ENCODE assay signal across 16 mouse cellular contexts in genomic region chr1:80230612-80231011, GRCm38 (mm10). TPM values are rescaled to one million over a fixed set of nuclear protein-coding genes. Genes with fewer than 3 reads are reported as not detected.
A peak's percentile ranks its signal among the peaks of the same experiment; 100 is the strongest.
DNase-seq lines count a peak whose midpoint lies in the region; ATAC-seq and TF ChIP-seq lines count a peak whose summit lies in the region.
"Had no signal": no experiment of that assay in that cellular context is flagged by ENCODE, and none has a peak within 500 bp of the region (broad histone marks: within the 10 kb centered on the region; RNA-seq: fewer than 3 reads in every experiment).

No protein-coding gene starts in this region.

- no peaks in the 10 kb centered on the region for H3K36me3 ChIP-seq in heart, postnatal 0 days (replicated peaks; ENCODE audit: control insufficient read depth, insufficient read depth, low read length)
- H3K36me3 ChIP-seq: limb, embryonic 10.5 days had no signal

- no peak overlapping the region for H3K4me3 ChIP-seq in heart, postnatal 0 days (ENCODE audit: low read depth, low read length)
- H3K4me3 ChIP-seq in lung, adult 2 months (replicated peaks; ENCODE audit: extremely low read depth, low read depth, low read length) = no peak overlapping the region
- H3K4me3 ChIP-seq: erythroblast, embryonic 14.5 days; limb, embryonic 10.5 days had no signal

- no peak for TF ChIP-seq EP300 in heart, postnatal 0 days (IDR thresholded peaks at IDR 0.05; ENCODE audit: low read depth)

- ATAC-seq in heart, postnatal 0 days (ENCODE audit: insufficient read depth, low read depth) = no peak
- peak; percentile 39 for ATAC-seq in CD4-positive, CD25-positive, alpha-beta regulatory T cell, adult 4 months
- ATAC-seq in megakaryocyte progenitor cell, adult 5-6 weeks (replicated peaks; ENCODE audit: poor library complexity) = peak; percentile 31; the same call in 1 of the 2 replicates
- ATAC-seq: forebrain, postnatal 0 days had no signal

- TF ChIP-seq POLR2A in lung, adult 2 months (IDR thresholded peaks at IDR 0.05; ENCODE audit: borderline replicate concordance, extremely low read depth, low read depth, low read length) = no peak

- H3K4me2 ChIP-seq in heart, postnatal 0 days (ENCODE audit: low read depth, low read length) = no peak overlapping the region
- H3K4me2 ChIP-seq: hindbrain, embryonic 14.5 days had no signal

- no peaks in the 10 kb centered on the region for H3K9me3 ChIP-seq in heart, postnatal 0 days (replicated peaks; ENCODE audit: control insufficient read depth, low read length)
- H3K9me3 ChIP-seq: limb, embryonic 10.5 days had no signal

- intact Hi-C loops in heart, postnatal 10 days (cut with DNase I) = no loop called here

- H3K4me1 ChIP-seq in heart, postnatal 0 days (ENCODE audit: control insufficient read depth, insufficient read depth) = peaks cover 6% of the 10 kb centered on the region; the same call in 1 of the 2 replicates
- no peaks in the 10 kb centered on the region; the same call in 1 of the 2 replicates for H3K4me1 ChIP-seq in lung, adult 2 months (ENCODE audit: control insufficient read depth, insufficient read depth, low read length)
- H3K4me1 ChIP-seq: limb, embryonic 10.5 days had no signal

- no peak for DNase-seq in heart, postnatal 0 days (ENCODE audit: low spot score)
- DNase-seq in heart, postnatal 10 days = no peak
- no peak for DNase-seq in lung, adult 2 months
- no peak for DNase-seq in lung, postnatal 4 days
- no peak for DNase-seq in adrenal gland, postnatal 4 days (ENCODE audit: low spot score in 2 of 2)
- DNase-seq in layer of hippocampus, postnatal 36 days = no peak
- DNase-seq: adrenal gland, postnatal 10 days; cerebellum, adult 9-10 months; forebrain, postnatal 0 days; gastrocnemius, postnatal 36 days; layer of hippocampus, adult 9-11 months had no signal

- H3K27me3 ChIP-seq in heart, postnatal 0 days (ENCODE audit: control insufficient read depth, insufficient read depth, low read length) = no peaks in the 10 kb centered on the region

- peak; percentile 19; the same call in 1 of the 2 replicates for TF ChIP-seq CTCF in heart, postnatal 0 days (IDR thresholded peaks at IDR 0.05; ENCODE audit: low read depth)
- TF ChIP-seq CTCF in lung, adult 2 months (IDR thresholded peaks at IDR 0.05; ENCODE audit: insufficient read depth, low read length) = 0 out of 2 replicates have a peak, but pooled peaks have one; percentile 3

- 52% methylated on average over 1 of the region's 1 CpGs for WGBS in heart, postnatal 0 days
- 60% methylated on average over 1 of the region's 1 CpGs for WGBS in lung, adult 2 months

- no peak overlapping the region for H3K27ac ChIP-seq in heart, postnatal 0 days (ENCODE audit: low read depth)
- H3K27ac ChIP-seq: hindbrain, embryonic 14.5 days; limb, embryonic 10.5 days had no signal

- no peak overlapping the region for H3K9ac ChIP-seq in heart, postnatal 0 days (replicated peaks; ENCODE audit: low read depth, low read length)
- H3K9ac ChIP-seq: forebrain, postnatal 0 days; hindbrain, embryonic 14.5 days had no signal

RNA-seq across cellular contexts. Expression of gene Fam124b, which starts 12.3 kb away (rescaled TPM):
- 0.15 and 2.7 TPM in 2 replicates for total RNA-seq in heart, postnatal 0 days (2014; rRNA removed; ENCODE audit: low replicate concordance)
- 0.81 and 0.86 TPM in 2 replicates for polyA plus RNA-seq in heart, postnatal 0 days (2015; fragmentation: Nextera tagmentation; extraction: Ambion mirVana)
- total RNA-seq in heart, postnatal 10 days (2021) = 1 to 10 TPM; 8.4 to 9.5 TPM
- polyA plus RNA-seq in lung, adult 2 months (2012; rRNA removed) = 2.2 and 3.0 TPM in 2 replicates
- polyA plus RNA-seq in CD4-positive, CD25-positive, alpha-beta regulatory T cell, adult 4 months (2017; shearing (Covaris generic)) = 1 to 10 TPM; 5.9 to 6.8 TPM
- not detected in 2 replicates for total RNA-seq in megakaryocyte progenitor cell, adult 5-6 weeks (2015)
- total RNA-seq in megakaryocyte progenitor cell, adult 5-6 weeks (2017) = not detected in 2 replicates
- total RNA-seq in adrenal gland, postnatal 4 days (2021) = 1 to 10 TPM; 1.3 to 2.0 TPM
- under 1 TPM; 0.51 to 0.70 TPM for total RNA-seq in layer of hippocampus, postnatal 36 days (2021)
- polyA plus RNA-seq: erythroblast, embryonic 14.5 days had no signal
